Mouse (Mus musculus) liver, embryonic 14.5 days (tissue): ENCODE data around the gene Klhl36. TPM values are rescaled to one million over a fixed set of nuclear protein-coding genes. Genes with fewer than 3 reads are reported as not detected.
A peak's percentile ranks its signal among the peaks of the same experiment; 100 is the strongest.

Experiments used
- ATAC-seq: fragments of 200-750 bp; cut with Nextera tagmentation; 2 replicates; pipeline ENCODE4 v1.8.0; 2017; ENCODE audit warnings: moderate number of reproducible peaks, mild to moderate bottlenecking, moderate library complexity; ENCODE audit not compliant: insufficient read depth
- DNase-seq, 3 experiments: peaks; one replicate each; pipeline ENCODE4 v3.0.0-alpha.2; 2012 to 2013; ENCODE audit warnings: low read depth in 3 of 3, low spot score in 3 of 3
- H3K27ac ChIP-seq: fragments of 300-500 bp; sonication (generic); 2 replicates; pipeline ENCODE4 v1.5.1; 2014; ENCODE audit warnings: moderate library complexity, mild to moderate bottlenecking, control low read depth, inconsistent platforms
- H3K27me3 ChIP-seq: fragments of 300-500 bp; sonication (generic); 2 replicates; pipeline ENCODE4 v1.6.1; 2014; ENCODE audit warnings: mild to moderate bottlenecking, low read length, moderate library complexity; ENCODE audit not compliant: control insufficient read depth, insufficient read depth
- H3K36me3 ChIP-seq: fragments of 300-500 bp; sonication (generic); replicated peaks from 2 replicates; pipeline ENCODE4 v1.6.1; 2014; ENCODE audit warnings: low read depth; ENCODE audit not compliant: control insufficient read depth, insufficient read depth
- H3K4me1 ChIP-seq, 2 experiments: fragments of 200-500 bp in 1 of 2; fragments of 300-500 bp in 1 of 2; sonication (generic) in 1 of 2; replicated peaks; 2 replicates each; pipeline ENCODE4 v1.6.1; 2012 to 2014; ENCODE audit warnings: antibody characterized with exemption in 1 of 2, inconsistent platforms in 1 of 2, low read length in 1 of 2; ENCODE audit not compliant: control insufficient read depth in 2 of 2, insufficient read depth in 2 of 2
- H3K4me2 ChIP-seq: fragments of 300-500 bp; sonication (generic); 2 replicates; pipeline ENCODE4 v1.6.1; 2014; ENCODE audit warnings: low read depth, mild to moderate bottlenecking, control low read depth, moderate library complexity
- H3K4me3 ChIP-seq, 2 experiments: fragments of 200-500 bp in 1 of 2; fragments of 300-500 bp in 1 of 2; sonication (generic) in 1 of 2; 2 replicates each; pipeline ENCODE4 v1.5.1; 2012 to 2014; ENCODE audit warnings: low read depth in 2 of 2, low read length in 2 of 2, mild to moderate bottlenecking in 2 of 2, control low read depth in 1 of 2, inconsistent platforms in 1 of 2, moderate library complexity in 1 of 2; ENCODE audit not compliant: insufficient read depth in 1 of 2
- H3K9ac ChIP-seq: fragments of 300-500 bp; sonication (generic); replicated peaks from 2 replicates; pipeline ENCODE4 v1.6.1; 2014; ENCODE audit warnings: mild to moderate bottlenecking, control low read depth, moderate library complexity
- H3K9me3 ChIP-seq: fragments of 300-500 bp; sonication (generic); 2 replicates; pipeline ENCODE4 v1.6.1; 2016; ENCODE audit warnings: low read length, mixed read lengths; ENCODE audit not compliant: control insufficient read depth
- CTCF ChIP-seq: IDR thresholded peaks from 2 replicates; pipeline ENCODE4 v1.5.1; 2016; ENCODE audit warnings: antibody characterized with exemption, low read depth, control low read depth
- EP300 ChIP-seq: IDR thresholded peaks from 2 replicates; pipeline ENCODE4 v1.6.1; 2016; ENCODE audit warnings: antibody characterized with exemption, low read depth
- WGBS: fragments of 180-500 bp; shearing (Covaris S2); extraction: QIAGEN DNeasy Blood & Tissue Kit; methylation state at CpG from one replicate; pipeline ENCODE4 v1.1.7; 2014; ENCODE audit not compliant: insufficient replicate concordance; 5-methylcytosine and 5-hydroxymethylcytosine counted together
- polyA plus RNA-seq, 2 experiments: library from polyadenylated mRNA; depleted of rRNA in 1 of 2; stranded (reverse) in 1 of 2; unstranded in 1 of 2; fragments of >200 nt; fragmentation: Nextera tagmentation in 1 of 2; extraction: Ambion mirVana in 1 of 2; gene quantifications; 2 replicates each; pipeline versions ENCODE4 v1.2.1 to v1.2.3; 2012 to 2014

Gene Klhl36
- polyA plus RNA-seq, 2 experiments = 2.5 to 2.7 TPM

DNA sequence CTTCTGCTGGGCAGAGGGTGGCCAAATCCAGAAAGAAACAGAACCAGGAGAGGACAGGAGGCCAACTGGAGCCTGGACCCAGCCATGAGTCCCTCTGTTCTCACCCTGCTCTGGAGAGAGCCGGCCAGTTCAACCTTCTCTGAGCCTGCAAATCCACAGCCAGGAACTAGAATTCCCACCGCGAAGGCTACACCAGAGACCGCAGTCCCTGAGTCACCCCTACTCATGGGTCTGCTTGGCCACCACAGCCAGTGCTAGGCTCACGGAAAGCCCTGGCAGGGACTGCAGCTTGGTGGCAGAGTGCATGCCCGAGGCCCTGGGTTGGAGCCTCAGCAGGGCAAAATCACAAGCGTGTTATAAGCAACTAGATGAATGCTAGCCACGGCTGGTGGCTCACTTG, 42.1 kb upstream of the Klhl36 start:
- no peak overlapping the region for H3K4me3 ChIP-seq
- H3K27me3 ChIP-seq = no peaks in the 10 kb centered on the region
- H3K27ac ChIP-seq = no peak overlapping the region
- H3K36me3 ChIP-seq = no peaks in the 10 kb centered on the region
- no peak overlapping the region for H3K4me2 ChIP-seq
- TF ChIP-seq EP300 (no peak), CTCF (no peak)
- WGBS = 77% methylated on average over 8 of the region's 8 CpGs
- no peak overlapping the region for H3K9ac ChIP-seq
- DNase-seq (no peak), ATAC-seq (no peak)
- H3K9me3 ChIP-seq = no peaks in the 10 kb centered on the region
- 0 out of 4 replicates have a peak, but pooled peaks cover 0 to under 1% of the 10 kb centered on the region in 2 experiments for H3K4me1 ChIP-seq

DNA sequence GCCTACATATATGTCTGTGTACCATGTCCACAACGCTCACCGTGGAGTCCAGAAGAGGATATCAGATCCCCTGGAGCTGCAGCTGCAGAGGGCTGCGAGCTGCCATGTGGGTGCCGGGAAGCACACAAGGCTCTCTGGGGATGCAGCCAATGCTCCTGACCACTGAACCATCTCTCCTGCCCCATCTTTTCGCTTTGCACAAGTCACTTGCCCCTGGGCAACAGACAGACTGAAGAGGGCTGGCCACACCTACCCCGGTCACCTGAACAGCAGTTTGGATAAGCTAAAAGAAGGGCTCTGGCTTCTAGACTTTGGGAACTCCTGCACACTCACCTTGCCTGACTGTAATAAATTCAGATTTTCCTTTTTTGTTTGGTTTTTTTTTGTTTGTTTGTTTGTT, 40.4 kb upstream of the Klhl36 start:
- Histone ChIP-seq H3K4me1 (peaks cover 0 to 11% of the 10 kb centered on the region in 2 experiments; a peak in 2 of 4 replicates), H3K9ac (no peak overlapping the region), H3K9me3 (no peaks in the 10 kb centered on the region), H3K4me2 (no peak overlapping the region), H3K4me3 (no peak overlapping the region), H3K27ac (no peak overlapping the region), H3K27me3 (no peaks in the 10 kb centered on the region), H3K36me3 (no peaks in the 10 kb centered on the region)
- WGBS = 73% methylated on average over 6 of the region's 6 CpGs
- ATAC-seq (no peak), DNase-seq (no peak)
- TF ChIP-seq CTCF (no peak), EP300 (no peak)

DNA sequence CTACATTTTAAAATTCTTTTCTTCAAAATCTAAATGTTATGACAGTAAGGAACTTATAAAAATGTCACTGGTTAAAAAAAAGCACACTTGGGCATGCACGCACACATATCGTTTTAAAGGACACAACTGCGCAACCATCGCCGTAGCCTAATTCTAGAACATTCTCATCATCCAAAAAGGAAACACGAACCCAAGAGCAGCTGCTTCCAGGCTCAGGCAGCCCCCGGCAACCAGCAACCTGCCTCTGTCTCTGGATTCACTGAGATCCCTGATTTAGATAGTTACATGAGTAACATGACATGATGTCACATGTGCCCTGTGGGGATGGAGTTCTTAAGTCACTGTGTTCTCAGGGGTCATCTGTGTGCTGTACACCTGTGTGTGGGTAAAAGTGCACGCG, 38.8 kb upstream of the Klhl36 start:
- peaks cover 0 to 21% of the 10 kb centered on the region in 2 experiments; a peak in 3 of 4 replicates for H3K4me1 ChIP-seq
- DNase-seq (no peak), ATAC-seq (no peak)
- no peaks in the 10 kb centered on the region for H3K27me3 ChIP-seq
- no peaks in the 10 kb centered on the region for H3K36me3 ChIP-seq
- no peak overlapping the region for H3K4me3 ChIP-seq
- no peak overlapping the region for H3K27ac ChIP-seq
- no peaks in the 10 kb centered on the region for H3K9me3 ChIP-seq
- no peak for TF ChIP-seq EP300
- no peak for TF ChIP-seq CTCF
- no peak overlapping the region for H3K4me2 ChIP-seq
- H3K9ac ChIP-seq = no peak overlapping the region
- 81% methylated on average over 9 of the region's 9 CpGs for WGBS

DNA sequence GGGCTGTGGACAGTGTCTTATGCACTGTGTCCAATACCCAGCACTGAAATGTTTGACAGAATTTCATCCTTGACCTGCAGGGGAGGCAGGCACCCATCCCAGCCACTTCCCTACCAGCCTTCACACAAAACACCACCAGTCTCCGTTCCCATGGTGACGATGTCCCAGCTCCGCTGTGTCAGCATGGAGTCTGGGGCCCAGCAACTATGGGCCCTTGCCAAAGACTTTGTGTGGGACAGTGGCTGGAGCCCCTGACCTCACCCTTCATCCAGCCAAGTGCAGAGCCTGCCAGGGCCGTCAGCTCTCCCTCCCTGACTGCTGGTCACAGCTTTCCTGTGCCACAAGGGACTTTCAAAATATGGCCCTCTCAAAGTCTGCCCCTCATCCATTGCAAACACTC, 38.0 kb upstream of the Klhl36 start:
- Histone ChIP-seq H3K9ac (no peak overlapping the region), H3K36me3 (no peaks in the 10 kb centered on the region), H3K27me3 (no peaks in the 10 kb centered on the region), H3K4me2 (no peak overlapping the region), H3K4me1 (peaks cover 0 to 28% of the 10 kb centered on the region in 2 experiments; a peak in 3 of 4 replicates), H3K9me3 (no peaks in the 10 kb centered on the region), H3K4me3 (no peak overlapping the region), H3K27ac (no peak overlapping the region)
- ATAC-seq (no peak), DNase-seq (no peak)
- TF ChIP-seq CTCF (no peak), EP300 (no peak)
- WGBS = 77% methylated on average over 4 of the region's 4 CpGs

DNA sequence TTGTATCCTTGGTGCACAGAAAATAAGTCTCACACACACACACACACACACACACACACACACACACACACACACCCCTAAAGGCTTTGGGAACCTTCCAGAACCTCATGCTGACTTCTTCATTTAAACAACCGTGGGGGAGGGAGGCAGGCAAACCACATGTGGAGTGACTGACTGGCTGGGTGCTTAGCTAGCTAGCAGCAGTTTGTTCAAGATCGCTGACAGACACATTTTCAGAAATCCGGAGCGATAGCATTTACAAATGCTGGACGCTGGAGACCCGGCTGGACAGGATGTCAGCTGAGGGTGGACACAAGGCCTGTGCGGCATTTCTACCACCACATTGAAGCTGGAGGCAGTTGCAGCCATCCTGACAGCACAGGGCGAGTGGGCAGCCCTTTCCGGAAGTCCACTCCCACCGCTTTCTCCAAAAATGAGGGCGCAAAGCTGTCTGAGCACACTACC, 37.2 kb upstream of the Klhl36 start:
- no peak overlapping the region for H3K4me3 ChIP-seq

More for the DNA sequence above, 37.2 kb upstream of the Klhl36 start:
- Histone ChIP-seq H3K36me3 (no peaks in the 10 kb centered on the region), H3K9ac (no peak overlapping the region), H3K9me3 (no peaks in the 10 kb centered on the region), H3K27me3 (no peaks in the 10 kb centered on the region), H3K4me1 (peaks cover 0 to 35% of the 10 kb centered on the region in 2 experiments; a peak in 3 of 4 replicates), H3K4me2 (no peak overlapping the region), H3K27ac (no peak overlapping the region)
- TF ChIP-seq CTCF (no peak), EP300 (no peak)
- DNase-seq (no peak), ATAC-seq (peak; percentile 17; the same call in 1 of the 2 replicates)
- 66% methylated on average over 11 of the region's 11 CpGs for WGBS
